Mouse (Mus musculus) heart, postnatal 10 days (tissue): ENCODE measurements around the gene Herc6. TPM values are rescaled to one million over a fixed set of nuclear protein-coding genes. Genes with fewer than 3 reads are reported as not detected.

ENCODE experiments used
- DNase-seq, 2 experiments: peaks; one replicate each; pipeline ENCODE4 v3.0.0; 2021
- intact Hi-C: fragments of 180-260 bp; cut with DNase I; formaldehyde crosslinking; loops from one replicate; pipeline ENCODE4 v1.15.1; 2025
- total RNA-seq, 2 experiments: library from RNA; stranded (reverse); gene quantifications; 2 replicates each; pipeline ENCODE4 v1.2.3; 2021

Gene Herc6
- total RNA-seq, 2 experiments from 2014 or later = 2.4 to 3.6 TPM

DNA sequence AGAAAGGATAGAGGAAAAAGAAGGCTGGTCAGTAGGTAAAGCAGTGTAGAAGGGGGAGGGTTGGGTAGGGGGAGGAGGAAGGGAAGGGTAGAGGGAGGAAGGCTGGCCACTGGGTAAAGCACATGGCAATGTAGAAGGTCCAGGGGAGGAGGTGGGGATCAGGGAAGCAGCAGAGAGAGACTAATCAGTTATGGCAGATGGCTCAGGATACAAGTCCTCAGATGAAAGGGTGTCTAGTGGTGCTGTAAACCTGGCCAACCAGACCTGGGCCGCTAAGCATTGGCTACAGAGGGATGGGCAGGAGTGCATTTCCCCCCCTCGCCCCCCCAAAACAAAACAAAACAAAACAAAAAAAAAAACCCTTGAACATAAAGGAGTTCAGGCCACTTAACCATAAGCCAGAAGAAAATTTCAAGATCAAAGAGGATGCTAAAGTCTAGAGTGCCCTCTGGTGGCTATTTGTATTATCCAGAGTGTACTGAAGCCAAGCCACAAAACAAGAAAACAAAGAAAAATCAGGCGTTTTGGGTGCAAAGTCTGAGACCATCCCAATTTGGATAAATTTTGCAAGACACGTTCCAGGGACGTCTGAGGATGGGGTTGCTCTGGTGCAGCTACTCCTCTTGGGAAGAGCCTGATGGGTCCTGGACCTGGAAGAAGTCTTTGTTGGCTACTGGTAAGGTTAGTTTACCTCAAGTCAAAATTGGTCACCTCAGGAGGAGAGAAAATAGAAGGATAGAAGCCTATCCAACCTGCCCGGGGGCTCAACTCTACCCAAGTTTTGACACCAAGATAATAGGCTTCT lies 10.4 kb upstream of the Herc6 start:
- DNase-seq = peak; percentile 50 to 76
- intact Hi-C loops = loop anchor here (1.0 to 10.0 kb wide), 3 partner anchors 139 to 762 kb away; partner anchors contain the start of genes Nt5c3 and Vmn1r4

- intact Hi-C loops = loop anchor here (2.0 to 10.0 kb wide), 2 partner anchors 647 to 763 kb away; partner anchors contain the start of genes Nt5c3 and Vmn1r4
- DNase-seq = no peak
Measured at GRCm38 (mm10) chr6:57571587-57571986, 9.2 kb upstream of the Herc6 start.

DNA sequence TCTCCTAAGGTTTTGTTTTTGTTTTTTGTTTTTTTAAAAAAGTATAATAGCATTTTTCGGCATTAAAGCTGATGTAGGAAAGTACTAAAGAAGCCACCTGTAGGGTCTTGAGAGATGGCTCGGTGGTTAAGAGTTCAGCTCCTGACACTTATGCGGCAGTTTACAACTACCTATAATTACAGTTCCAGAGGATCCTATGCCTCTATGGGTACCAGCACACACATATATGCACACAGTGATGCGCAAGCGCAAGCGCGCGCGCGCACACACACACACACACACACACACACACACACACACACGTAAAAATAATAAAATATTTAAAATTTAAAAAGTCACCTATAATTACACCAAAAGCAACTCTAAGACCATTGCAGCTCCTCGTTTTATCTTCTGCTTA lies 795 bp downstream of the Herc6 start:
- intact Hi-C loops = no loop called here
- DNase-seq = no peak

DNA sequence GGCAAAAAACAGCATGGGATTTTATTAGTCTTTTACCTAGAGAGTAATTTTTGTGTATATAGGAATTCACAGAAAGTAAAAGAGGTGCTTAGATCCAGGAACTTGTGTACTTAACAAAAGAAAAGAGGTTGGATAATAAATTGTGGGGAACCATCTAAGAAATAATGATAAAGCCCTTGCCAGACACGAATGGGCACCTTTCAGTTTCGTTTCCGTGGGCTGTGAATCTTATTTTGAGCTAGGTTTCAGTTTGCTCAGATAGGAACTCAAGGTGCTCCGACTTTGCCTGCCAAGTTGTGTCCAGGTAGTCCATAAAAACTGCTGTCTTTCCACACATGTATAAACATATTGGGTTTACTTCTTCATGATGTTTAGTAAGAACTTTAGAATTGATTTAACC lies 1.6 kb downstream of the Herc6 start:
- intact Hi-C loops = no loop called here
- DNase-seq = no peak

DNA sequence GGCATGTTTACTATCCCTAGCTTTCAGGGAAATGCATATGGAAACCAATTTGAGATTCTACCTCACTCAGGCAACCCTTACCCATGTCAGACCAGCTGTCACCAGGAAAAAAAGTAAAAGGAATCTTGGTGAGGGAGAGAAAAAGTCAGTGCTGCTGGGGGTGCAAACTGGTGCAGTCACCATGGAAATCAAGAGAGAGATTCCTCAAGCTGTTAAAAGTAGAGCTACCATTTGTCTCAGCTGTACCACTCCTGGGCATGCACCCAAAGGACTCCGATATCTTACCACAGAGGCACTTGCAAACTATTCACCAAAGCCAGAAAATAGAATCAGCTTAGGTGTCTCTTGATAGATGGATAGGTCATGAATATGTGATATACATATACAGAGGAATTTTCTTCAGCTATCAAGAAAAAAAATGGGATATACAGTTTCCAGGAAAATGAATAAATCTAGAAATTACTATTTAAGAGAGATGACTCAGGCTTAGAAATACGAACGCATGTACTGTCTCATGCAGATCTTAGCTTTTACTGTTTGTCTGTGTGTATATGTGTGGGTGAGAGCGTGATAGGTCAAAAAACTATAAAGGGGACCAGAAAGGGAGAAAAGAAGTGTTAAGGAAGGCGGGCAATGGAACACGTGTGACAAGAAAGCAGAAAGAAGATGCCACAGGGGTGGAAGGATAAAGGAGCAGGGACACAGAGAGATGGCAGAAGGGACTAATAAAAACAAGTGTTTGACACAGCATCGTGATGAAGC lies 24.9 kb downstream of the Herc6 start:
- no peak for DNase-seq
- intact Hi-C loops = loop anchor here (5.0 kb wide), 1 partner anchor 257 kb away; no protein-coding TSS in a partner anchor

- intact Hi-C loops = loop anchor here (5.0 kb wide), 1 partner anchor 254 kb away; no protein-coding TSS in a partner anchor
- no peak for DNase-seq
Measured at GRCm38 (mm10) chr6:57607999-57608398, 27.2 kb downstream of the Herc6 start.

DNA sequence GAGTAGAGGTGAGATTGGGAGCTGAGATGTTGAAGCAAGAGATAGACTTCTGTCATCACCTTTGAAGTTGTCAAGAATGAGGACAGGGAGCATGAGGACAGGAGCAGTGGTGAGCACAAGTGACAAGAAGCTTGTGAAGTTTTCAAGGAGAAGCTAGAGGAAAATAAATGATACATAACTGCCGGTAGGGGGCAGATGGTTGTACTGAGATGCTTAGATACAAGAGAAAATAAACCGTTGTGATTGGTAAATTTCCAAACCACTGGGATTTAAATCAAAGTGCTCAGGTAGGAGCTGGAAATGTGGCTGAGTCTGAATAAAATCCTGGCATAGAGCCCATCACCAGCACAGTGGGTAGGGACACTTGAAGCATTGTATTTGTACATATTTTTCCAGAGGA lies 28.8 kb downstream of the Herc6 start:
- peak; percentile 4 to 9 for DNase-seq
- intact Hi-C loops = loop anchor here (5.0 kb wide), 1 partner anchor 253 kb away; no protein-coding TSS in a partner anchor

- intact Hi-C loops = no loop called here
- DNase-seq = no peak
Measured at GRCm38 (mm10) chr6:57615788-57616187, 35.0 kb downstream of the Herc6 start.

- DNase-seq = no peak
- intact Hi-C loops = no loop called here
Measured at GRCm38 (mm10) chr6:57639531-57639930, 58.7 kb downstream of the Herc6 start.

- intact Hi-C loops = no loop called here
Measured at GRCm38 (mm10) chr6:57641789-57642188, 61.0 kb downstream of the Herc6 start.

DNA sequence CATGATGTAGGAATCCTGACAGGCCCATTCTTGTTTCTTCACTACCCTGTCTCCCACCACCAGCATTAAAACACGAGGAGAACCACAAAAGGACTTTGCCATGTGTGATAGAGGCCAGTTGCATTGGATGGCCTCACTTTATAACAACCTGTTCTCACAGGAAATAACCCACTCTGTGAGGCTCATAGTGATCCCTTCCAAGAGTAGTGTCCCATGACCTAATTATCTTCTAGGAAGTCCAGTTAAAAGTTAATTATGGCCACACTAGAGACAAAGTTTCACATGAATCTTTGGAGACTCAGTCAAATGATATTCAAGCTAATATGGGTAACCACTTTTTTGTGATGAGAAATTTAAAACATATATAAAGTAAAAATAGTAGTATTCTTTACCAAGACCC lies 66.5 kb downstream of the Herc6 start:
- DNase-seq = no peak
- intact Hi-C loops = no loop called here

More at GRCm38 (mm10) chr6:57641789-57642188, 61.0 kb downstream of the Herc6 start:
- peak; percentile 30 to 38 for DNase-seq

- DNase-seq = no peak
- intact Hi-C loops = no loop called here
Measured at GRCm38 (mm10) chr6:57661295-57661694, 80.5 kb downstream of the Herc6 start.

GRCm38 (mm10) chr6:57684156-57684555 lies 103.4 kb downstream of the Herc6 start:
- intact Hi-C loops = no loop called here
- DNase-seq = no peak

- intact Hi-C loops = loop anchor here (2.0 kb wide), 2 partner anchors 133 to 149 kb away; partner anchors contain the start of gene Vopp1
Measured at GRCm38 (mm10) chr6:57691467-57692261, 110.9 kb downstream of the Herc6 start, which contains the start of gene Pyurf. TSS of gene Pyurf (minus strand) at chr6:57692078.

DNA sequence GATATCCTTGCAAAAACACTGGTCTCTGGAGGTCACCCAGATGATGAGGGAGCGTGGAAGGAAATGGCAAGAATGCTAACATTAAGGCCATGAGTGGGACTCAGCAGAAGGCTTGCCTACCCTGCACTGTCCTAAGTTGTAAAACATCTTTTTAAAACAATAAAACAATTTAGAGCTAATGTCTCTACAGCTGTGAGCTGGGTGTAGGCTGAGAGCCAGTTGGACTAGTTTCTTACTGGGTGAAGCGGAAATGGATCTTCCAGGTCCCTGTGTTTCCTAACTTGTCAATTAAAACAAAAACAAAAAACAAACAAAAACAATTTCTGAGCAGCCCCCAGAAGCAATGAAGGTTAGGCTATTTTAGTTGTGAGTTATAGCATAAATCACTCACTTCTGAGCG lies 112.3 kb downstream of the Herc6 start:
- no peak for DNase-seq
- intact Hi-C loops = loop anchor here (2.0 kb wide), 2 partner anchors 132 to 150 kb away; partner anchors contain the start of gene Vopp1

More at GRCm38 (mm10) chr6:57691467-57692261, 110.9 kb downstream of the Herc6 start, which contains the start of gene Pyurf:
- DNase-seq = peak; percentile 91 to 92

GRCm38 (mm10) chr6:57701686-57702085 lies 120.9 kb downstream of the Herc6 start:
- DNase-seq = no peak
- intact Hi-C loops = loop anchor here (10.0 kb wide), 1 partner anchor 987 kb away; the partner anchor contains the start of gene Avl9

- no peak for DNase-seq
- intact Hi-C loops = loop anchor here (10.0 kb wide), 1 partner anchor 988 kb away; the partner anchor contains the start of gene Avl9
Measured at GRCm38 (mm10) chr6:57702376-57702742, 121.6 kb downstream of the Herc6 start, which contains the start of gene Lancl2. TSS of gene Lancl2 (plus strand) at chr6:57702540.

DNA sequence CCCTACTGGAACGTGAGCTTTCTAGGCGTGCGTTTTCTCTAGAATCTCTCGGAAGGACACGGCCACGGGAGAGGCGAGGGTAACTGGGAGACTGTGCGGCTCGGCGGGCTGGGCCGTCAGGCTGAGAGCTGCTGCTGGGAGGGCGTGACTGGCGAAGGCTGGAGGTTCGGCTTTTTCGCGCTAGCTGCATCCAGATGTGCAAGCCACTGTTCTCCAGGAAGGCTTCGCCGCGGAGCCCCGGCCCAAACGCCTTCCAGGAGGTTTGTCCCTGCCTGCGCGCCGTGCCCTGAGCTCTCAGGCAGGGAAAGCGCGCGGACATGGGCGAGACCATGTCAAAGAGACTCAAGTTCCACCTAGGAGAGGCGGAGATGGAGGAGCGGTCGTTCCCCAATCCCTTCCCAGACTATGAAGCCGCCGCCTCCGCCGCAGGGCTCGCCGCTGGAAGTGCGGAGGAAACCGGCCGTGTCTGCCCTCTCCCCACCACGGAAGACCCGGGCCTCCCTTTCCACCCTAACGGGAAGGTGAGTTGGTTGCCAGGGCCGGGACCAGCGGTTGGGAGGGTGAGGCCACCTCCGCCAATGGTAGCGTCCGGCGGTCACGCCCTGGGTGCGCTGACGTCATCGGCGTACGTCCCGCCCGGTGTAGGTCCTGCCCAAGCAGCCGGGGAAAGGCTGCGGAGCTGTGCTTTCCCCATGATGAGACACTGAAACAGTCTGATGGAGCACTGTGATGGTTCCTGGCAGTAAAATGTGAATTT lies 122.1 kb downstream of the Herc6 start:
- intact Hi-C loops = loop anchor here (10.0 kb wide), 1 partner anchor 988 kb away; the partner anchor contains the start of gene Avl9
- DNase-seq = peak; percentile 97

- intact Hi-C loops = loop anchor here (10.0 kb wide), 1 partner anchor 989 kb away; the partner anchor contains the start of gene Avl9
- DNase-seq = peak; percentile 23 to 38
Measured at GRCm38 (mm10) chr6:57703703-57704102, 122.9 kb downstream of the Herc6 start.
